Mouse (Mus musculus): ENCODE measurements around the gene Slc35f6. TPM values are rescaled to one million over a fixed set of nuclear protein-coding genes. Genes with fewer than 3 reads are reported as not detected.
A peak's percentile ranks its signal among the peaks of the same experiment; 100 is the strongest.
"Not testable (repeated sequence)": the region's sequence is repeated elsewhere in the genome, so short reads cannot be mapped to it uniquely, and the experiment has no call there.

Slc35f6 gene
- polyA plus RNA-seq, 1 experiment from 2014 or later = 27.6 TPM

DNA sequence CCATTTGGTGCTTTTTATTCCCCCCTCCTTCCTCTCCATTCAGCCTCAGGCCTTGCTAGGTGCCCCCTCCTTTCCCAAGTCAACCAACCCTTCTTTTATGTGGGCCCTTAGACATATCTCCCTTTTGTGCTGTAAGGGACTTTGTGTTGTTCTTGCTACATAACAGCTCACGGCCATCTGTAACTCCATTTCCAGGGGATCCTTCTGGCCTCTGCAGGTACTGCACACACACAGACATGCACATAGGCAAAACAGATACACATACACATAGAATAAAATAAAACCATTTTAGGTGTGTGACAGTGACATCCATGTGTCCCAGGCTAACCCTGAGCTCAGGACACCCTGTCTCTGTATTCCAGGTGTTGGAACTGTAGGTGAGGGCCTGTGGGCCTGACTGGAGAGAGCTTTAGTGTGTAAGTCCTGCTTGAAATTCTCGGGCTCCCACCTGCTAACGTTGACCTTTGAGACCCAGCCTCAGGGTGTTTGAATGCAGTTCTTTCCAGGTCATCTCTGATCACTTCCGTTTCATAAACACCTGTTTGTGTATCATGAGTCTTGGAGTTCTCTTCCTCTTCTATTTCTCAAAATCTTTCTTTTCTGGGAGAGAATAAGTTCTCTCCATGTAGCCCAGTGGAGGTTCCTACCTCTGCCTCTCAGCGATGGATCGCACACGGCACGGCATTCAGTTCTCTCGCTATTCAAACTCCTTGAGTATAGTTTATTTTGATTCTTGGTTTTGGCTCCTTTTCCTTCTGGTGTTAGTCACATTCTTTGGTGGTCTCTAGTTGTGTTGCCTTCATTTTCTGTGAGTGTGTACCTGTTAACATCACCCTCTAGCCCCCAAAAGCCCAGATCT lies 21.1 kb downstream of the Slc35f6 start:
- no peak overlapping the region for H3K27ac ChIP-seq (ENCODE audit: low read depth, low read length)
- H3K9ac ChIP-seq (ENCODE audit: low read depth, low read length) = no peak overlapping the region
- H3K4me3 ChIP-seq (ENCODE audit: low read length) = peak overlapping the region; percentile 70; the same call in 1 of the 2 replicates
- WGBS = 89% methylated on average over 9 of the region's 9 CpGs
- H3K36me3 ChIP-seq (ENCODE audit: control insufficient read depth, insufficient read depth, low read length) = peaks cover 51% of the 10 kb centered on the region
- peak overlapping the region; percentile 63; the same call in 1 of the 2 replicates for H3K4me2 ChIP-seq (replicated peaks; ENCODE audit: low read depth, low read length)
- H3K27me3 ChIP-seq (ENCODE audit: control insufficient read depth, insufficient read depth, low read length) = no peaks in the 10 kb centered on the region
- H3K4me1 ChIP-seq (ENCODE audit: control insufficient read depth, insufficient read depth, low read length) = peaks cover 18% of the 10 kb centered on the region
- H3K9me3 ChIP-seq (ENCODE audit: control insufficient read depth, low read length) = no peaks in the 10 kb centered on the region
- no peak for ATAC-seq (ENCODE audit: low FRiP score, low TSS enrichment)

- no peak for ATAC-seq (ENCODE audit: low FRiP score, low TSS enrichment)
- H3K4me3 ChIP-seq (ENCODE audit: low read length) = no peak overlapping the region
- H3K4me2 ChIP-seq (replicated peaks; ENCODE audit: low read depth, low read length) = no peak overlapping the region
- H3K9ac ChIP-seq (ENCODE audit: low read depth, low read length) = no peak overlapping the region
- H3K9me3 ChIP-seq (ENCODE audit: control insufficient read depth, low read length) = no peaks in the 10 kb centered on the region
- peaks cover 56% of the 10 kb centered on the region for H3K36me3 ChIP-seq (ENCODE audit: control insufficient read depth, insufficient read depth, low read length)
- H3K4me1 ChIP-seq (ENCODE audit: control insufficient read depth, insufficient read depth, low read length) = peaks cover 18% of the 10 kb centered on the region
- no peak overlapping the region for H3K27ac ChIP-seq (ENCODE audit: low read depth, low read length)
- 92% methylated on average over 3 of the region's 3 CpGs for WGBS
- H3K27me3 ChIP-seq (ENCODE audit: control insufficient read depth, insufficient read depth, low read length) = no peaks in the 10 kb centered on the region
Observed at GRCm38 (mm10) chr5:30669496-30669830, 21.7 kb downstream of the Slc35f6 start.

GRCm38 (mm10) chr5:30670091-30670490 lies 22.4 kb downstream of the Slc35f6 start:
- peaks cover 61% of the 10 kb centered on the region for H3K36me3 ChIP-seq (ENCODE audit: control insufficient read depth, insufficient read depth, low read length)
- WGBS = 93% methylated on average over 7 of the region's 7 CpGs
- no peak overlapping the region for H3K9ac ChIP-seq (ENCODE audit: low read depth, low read length)
- no peaks in the 10 kb centered on the region for H3K27me3 ChIP-seq (ENCODE audit: control insufficient read depth, insufficient read depth, low read length)
- H3K9me3 ChIP-seq (ENCODE audit: control insufficient read depth, low read length) = no peaks in the 10 kb centered on the region
- no peak overlapping the region for H3K4me3 ChIP-seq (ENCODE audit: low read length)
- no peak for ATAC-seq (ENCODE audit: low FRiP score, low TSS enrichment)
- no peak overlapping the region for H3K27ac ChIP-seq (ENCODE audit: low read depth, low read length)
- no peak overlapping the region for H3K4me2 ChIP-seq (replicated peaks; ENCODE audit: low read depth, low read length)
- peaks cover 18% of the 10 kb centered on the region for H3K4me1 ChIP-seq (ENCODE audit: control insufficient read depth, insufficient read depth, low read length)

DNA sequence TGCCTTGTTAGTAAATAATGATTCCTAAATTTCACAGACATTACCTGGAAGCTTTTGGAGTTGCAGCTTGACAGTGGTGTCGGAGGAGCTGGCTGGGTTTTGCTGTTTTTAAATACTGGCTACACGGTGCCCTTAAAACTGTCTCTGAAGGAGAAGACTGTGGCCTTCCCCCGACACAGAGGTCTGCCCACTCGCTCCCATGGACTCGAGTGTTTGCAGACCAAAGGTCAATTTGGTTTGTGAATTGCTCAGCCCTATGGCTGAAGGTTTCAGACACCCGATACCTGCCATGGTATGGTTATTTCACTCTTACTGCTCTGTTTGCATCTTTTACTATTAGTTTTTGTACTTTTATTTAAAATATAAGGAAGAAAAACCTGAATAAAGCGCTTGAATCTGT lies 26.3 kb downstream of the Slc35f6 start:
- WGBS = 72% methylated on average over 7 of the region's 7 CpGs
- ATAC-seq (ENCODE audit: low FRiP score, low TSS enrichment) = no peak
- no peaks in the 10 kb centered on the region for H3K27me3 ChIP-seq (ENCODE audit: control insufficient read depth, insufficient read depth, low read length)
- H3K36me3 ChIP-seq (ENCODE audit: control insufficient read depth, insufficient read depth, low read length) = peaks cover 72% of the 10 kb centered on the region
- no peak overlapping the region for H3K9ac ChIP-seq (ENCODE audit: low read depth, low read length)
- peaks cover 4% of the 10 kb centered on the region; the same call in 1 of the 2 replicates for H3K4me1 ChIP-seq (ENCODE audit: control insufficient read depth, insufficient read depth, low read length)
- H3K4me3 ChIP-seq (ENCODE audit: low read length) = no peak overlapping the region
- H3K4me2 ChIP-seq (replicated peaks; ENCODE audit: low read depth, low read length) = no peak overlapping the region
- H3K9me3 ChIP-seq (ENCODE audit: control insufficient read depth, low read length) = no peaks in the 10 kb centered on the region
- H3K27ac ChIP-seq (ENCODE audit: low read depth, low read length) = no peak overlapping the region

DNA sequence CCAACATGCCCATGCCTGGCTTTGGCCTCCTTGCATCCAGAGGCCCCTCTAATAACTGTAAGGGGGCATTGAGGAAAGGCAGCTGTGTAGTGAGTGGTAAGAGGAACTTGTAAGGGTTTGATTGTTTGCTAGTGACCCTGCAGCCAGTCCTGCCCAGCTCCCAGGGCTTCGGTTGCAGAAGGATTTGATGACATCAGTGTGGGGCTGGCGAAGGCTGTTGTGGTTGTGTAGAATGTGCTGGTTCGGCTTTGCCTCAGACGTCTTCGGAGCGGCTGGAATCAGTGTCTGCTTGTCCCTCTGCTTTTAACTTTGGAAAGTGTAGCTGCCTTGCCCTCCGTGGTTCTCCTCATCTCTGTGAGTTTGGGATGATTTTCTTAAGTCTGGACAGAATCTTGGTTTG lies 29.1 kb downstream of the Slc35f6 start:
- WGBS = 91% methylated on average over 7 of the region's 7 CpGs
- H3K27ac ChIP-seq (ENCODE audit: low read depth, low read length) = no peak overlapping the region
- ATAC-seq (ENCODE audit: low FRiP score, low TSS enrichment) = no peak

GRCm38 (mm10) chr5:30678069-30678468 lies 30.3 kb downstream of the Slc35f6 start:
- H3K9me3 ChIP-seq (ENCODE audit: control insufficient read depth, low read length); H3K4me2 ChIP-seq (replicated peaks; ENCODE audit: low read depth, low read length); H3K4me1 ChIP-seq (ENCODE audit: control insufficient read depth, insufficient read depth, low read length); ATAC-seq (ENCODE audit: low FRiP score, low TSS enrichment); H3K27ac ChIP-seq (ENCODE audit: low read depth, low read length); H3K4me3 ChIP-seq (ENCODE audit: low read length); H3K27me3 ChIP-seq (ENCODE audit: control insufficient read depth, insufficient read depth, low read length); H3K9ac ChIP-seq (ENCODE audit: low read depth, low read length): not testable (repeated sequence)
- H3K36me3 ChIP-seq (ENCODE audit: control insufficient read depth, insufficient read depth, low read length) = peaks cover 35% of the 10 kb centered on the region
- WGBS = 96% methylated on average over 3 of the region's 3 CpGs

More for the DNA sequence above, 29.1 kb downstream of the Slc35f6 start:
- H3K4me3 ChIP-seq (ENCODE audit: low read length) = no peak overlapping the region
- no peaks in the 10 kb centered on the region for H3K9me3 ChIP-seq (ENCODE audit: control insufficient read depth, low read length)
- no peaks in the 10 kb centered on the region for H3K27me3 ChIP-seq (ENCODE audit: control insufficient read depth, insufficient read depth, low read length)
- H3K4me2 ChIP-seq (replicated peaks; ENCODE audit: low read depth, low read length) = no peak overlapping the region
- no peak overlapping the region for H3K9ac ChIP-seq (ENCODE audit: low read depth, low read length)
- H3K36me3 ChIP-seq (ENCODE audit: control insufficient read depth, insufficient read depth, low read length) = peaks cover 48% of the 10 kb centered on the region
- no peaks in the 10 kb centered on the region for H3K4me1 ChIP-seq (ENCODE audit: control insufficient read depth, insufficient read depth, low read length)

GRCm38 (mm10) chr5:30678722-30679296 lies 31.1 kb downstream of the Slc35f6 start:
- Histone ChIP-seq H3K4me1 (ENCODE audit: control insufficient read depth, insufficient read depth, low read length) (no peaks in the 10 kb centered on the region), H3K9ac (ENCODE audit: low read depth, low read length) (no peak overlapping the region), H3K27ac (ENCODE audit: low read depth, low read length) (no peak overlapping the region), H3K9me3 (ENCODE audit: control insufficient read depth, low read length) (no peaks in the 10 kb centered on the region), H3K27me3 (ENCODE audit: control insufficient read depth, insufficient read depth, low read length) (no peaks in the 10 kb centered on the region), H3K4me3 (ENCODE audit: low read length) (no peak overlapping the region), H3K4me2 (replicated peaks; ENCODE audit: low read depth, low read length) (no peak overlapping the region), H3K36me3 (ENCODE audit: control insufficient read depth, insufficient read depth, low read length) (peaks cover 28% of the 10 kb centered on the region)
- no peak for ATAC-seq (ENCODE audit: low FRiP score, low TSS enrichment)
- 96% methylated on average over 4 of the region's 4 CpGs for WGBS

DNA sequence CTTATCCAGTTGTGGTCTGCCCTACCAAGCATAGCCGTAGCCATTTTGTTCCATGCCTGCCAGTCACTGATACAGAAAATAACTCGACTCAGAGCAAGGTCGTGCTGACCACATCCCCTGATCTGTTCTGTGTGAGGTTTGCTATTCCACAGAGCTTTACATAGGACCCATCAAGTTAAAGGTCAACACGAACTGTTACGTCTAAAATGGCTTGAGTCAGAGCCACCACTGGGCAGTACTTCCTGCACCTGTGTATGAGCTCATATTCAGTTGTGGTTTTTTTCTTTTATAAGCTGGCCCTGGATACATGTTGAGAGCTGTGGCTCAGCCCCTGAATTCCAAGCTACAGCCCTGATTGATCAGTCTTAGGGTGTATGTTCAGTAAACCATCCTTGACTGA lies 31.9 kb downstream of the Slc35f6 start:
- H3K27me3 ChIP-seq (ENCODE audit: control insufficient read depth, insufficient read depth, low read length) = no peaks in the 10 kb centered on the region
- H3K36me3 ChIP-seq (ENCODE audit: control insufficient read depth, insufficient read depth, low read length) = peaks cover 21% of the 10 kb centered on the region
- no peak for ATAC-seq (ENCODE audit: low FRiP score, low TSS enrichment)
- no peak overlapping the region for H3K4me2 ChIP-seq (replicated peaks; ENCODE audit: low read depth, low read length)
- H3K9me3 ChIP-seq (ENCODE audit: control insufficient read depth, low read length) = no peaks in the 10 kb centered on the region
- H3K4me3 ChIP-seq (ENCODE audit: low read length) = no peak overlapping the region
- WGBS = 82% methylated on average over 5 of the region's 5 CpGs
- H3K27ac ChIP-seq (ENCODE audit: low read depth, low read length) = no peak overlapping the region
- no peak overlapping the region for H3K9ac ChIP-seq (ENCODE audit: low read depth, low read length)
- no peaks in the 10 kb centered on the region for H3K4me1 ChIP-seq (ENCODE audit: control insufficient read depth, insufficient read depth, low read length)

DNA sequence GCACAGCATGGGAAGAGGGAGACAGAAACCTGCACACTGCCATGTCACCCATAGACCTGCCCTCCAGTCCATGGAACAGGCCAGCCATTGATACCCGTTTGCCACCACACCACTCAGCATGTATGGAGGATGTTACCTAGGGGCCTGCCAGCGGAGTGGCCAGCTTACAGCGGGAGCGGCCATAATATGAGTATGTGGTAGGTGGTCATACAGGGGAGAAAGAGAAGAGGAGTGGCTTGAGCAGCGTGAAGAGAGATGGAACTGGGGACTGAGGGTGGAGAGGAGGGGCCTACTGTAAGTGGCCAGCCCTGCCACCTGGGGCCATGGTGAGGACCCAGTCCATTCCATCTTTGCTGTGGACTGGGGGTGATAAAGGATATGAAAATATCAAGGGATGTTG lies 34.2 kb downstream of the Slc35f6 start:
- H3K27me3 ChIP-seq (ENCODE audit: control insufficient read depth, insufficient read depth, low read length) = no peaks in the 10 kb centered on the region
- no peak overlapping the region for H3K4me3 ChIP-seq (ENCODE audit: low read length)
- no peak for ATAC-seq (ENCODE audit: low FRiP score, low TSS enrichment)
- H3K9ac ChIP-seq (ENCODE audit: low read depth, low read length) = no peak overlapping the region
- no peaks in the 10 kb centered on the region for H3K4me1 ChIP-seq (ENCODE audit: control insufficient read depth, insufficient read depth, low read length)
- no peaks in the 10 kb centered on the region for H3K9me3 ChIP-seq (ENCODE audit: control insufficient read depth, low read length)
- no peak overlapping the region for H3K27ac ChIP-seq (ENCODE audit: low read depth, low read length)
- 89% methylated on average over 5 of the region's 5 CpGs for WGBS
- H3K4me2 ChIP-seq (replicated peaks; ENCODE audit: low read depth, low read length) = no peak overlapping the region
- H3K36me3 ChIP-seq (ENCODE audit: control insufficient read depth, insufficient read depth, low read length) = 0 out of 2 replicates have a peak, but pooled peaks cover 4% of the 10 kb centered on the region

All from kidney, embryonic 14.5 days (tissue).